20 mouse cellular contexts compared by ENCODE assay signal in the genomic region with DNA sequence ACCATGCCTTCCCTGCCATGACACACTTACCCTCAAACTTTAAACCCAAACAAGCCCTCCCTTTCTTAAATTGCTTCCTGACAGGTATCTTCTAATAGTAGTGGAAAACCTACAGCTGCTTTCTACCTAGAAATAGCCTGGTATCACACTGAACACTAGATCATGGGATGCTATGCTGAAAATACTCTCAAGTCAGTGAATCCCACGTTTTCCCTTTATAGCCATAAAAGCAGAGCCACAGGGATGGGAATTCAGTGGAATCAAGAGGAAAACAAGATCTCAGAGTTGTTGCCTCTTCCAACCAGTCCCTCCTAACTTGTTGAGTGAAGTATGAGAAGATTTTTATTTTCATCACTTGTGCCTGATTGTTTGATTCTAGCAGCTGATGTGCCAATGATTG.
DNase-seq lines count a peak whose midpoint lies in the region; ATAC-seq and TF ChIP-seq lines count a peak whose summit lies in the region.
"Had no signal": no experiment of that assay in that cellular context is flagged by ENCODE, and none has a peak within 500 bp of the region (broad histone marks: within the 10 kb centered on the region; RNA-seq: fewer than 3 reads in every experiment).

No protein-coding gene starts in this region.

- intact Hi-C loops in left cerebral cortex, adult 2 months (cut with DNase I): loop anchor here (5.0 kb wide), 1 partner anchor 125 kb away; no protein-coding TSS in a partner anchor
- intact Hi-C loops in left cerebral cortex, postnatal 10 days (cut with DNase I): no loop called here

- H3K4me3 ChIP-seq in left cerebral cortex, adult 2 months: no peak overlapping the region
- H3K4me3 ChIP-seq: embryonic facial prominence, embryonic 10.5 days; embryonic facial prominence, embryonic 12.5 days; forebrain, embryonic 13.5 days; forebrain, embryonic 15.5 days had no signal

- no peak for DNase-seq in frontal cortex, postnatal 25 days (ENCODE audit: low spot score in 2 of 2)
- no peak for DNase-seq in left cerebral cortex, adult 2 months (ENCODE audit: extremely low spot score in 1 of 2, low spot score in 2 of 2)
- no peak for DNase-seq in left cerebral cortex, postnatal 10 days (ENCODE audit: extremely low spot score in 1 of 2, low spot score in 2 of 2)
- no peak for DNase-seq in spleen, postnatal 4 days (ENCODE audit: low spot score in 2 of 2)
- DNase-seq: adrenal gland, adult 2 months; adrenal gland, postnatal 10 days; adrenal gland, postnatal 25 days; B cell, adult 2 months; cerebellum, adult 11-12 months; cerebellum, adult 2 months; cerebellum, adult 9-10 months; cerebellum, postnatal 10 days; cerebellum, postnatal 25 days; forebrain, postnatal 0 days had no signal

- peak overlapping the region; percentile 50 for H3K27ac ChIP-seq in left cerebral cortex, adult 2 months
- H3K27ac ChIP-seq: embryonic facial prominence, embryonic 10.5 days; embryonic facial prominence, embryonic 12.5 days; forebrain, embryonic 13.5 days; forebrain, embryonic 15.5 days had no signal

- TF ChIP-seq CTCF in left cerebral cortex, adult 2 months (IDR thresholded peaks at IDR 0.05): no peak

- peak; percentile 100 for ATAC-seq in frontal cortex, adult (ENCODE audit: low TSS enrichment)
- ATAC-seq: CD4-positive, CD25-positive, alpha-beta regulatory T cell, adult 4 months; forebrain, embryonic 13.5 days; forebrain, embryonic 15.5 days; forebrain, postnatal 0 days had no signal
